Mouse (Mus musculus): ENCODE data around the gene Olfr220. TPM values are rescaled to one million over a fixed set of nuclear protein-coding genes. Genes with fewer than 3 reads are reported as not detected.

Olfr220 gene
- polyA plus RNA-seq (2011; ENCODE audit: insufficient read length, low read depth, missing spikeins) = not detected in 2 replicates

GRCm38 (mm10) chr1:174441782-174442181 lies at the start of gene Olfr220:
Gene Olfr220 (plus strand): TSS chr1:174442082.
- no peak within 1 kb of the TSS for H3K4me3 ChIP-seq (ENCODE audit: insufficient read depth, low read length)
- no peak within 1 kb of the TSS for H3K27ac ChIP-seq (ENCODE audit: insufficient read depth, low read length)
- no peaks in the 10 kb centered on the region for H3K4me1 ChIP-seq (ENCODE audit: control insufficient read depth, insufficient read depth, low read length)
- TF ChIP-seq POLR2A (IDR thresholded peaks at IDR 0.05; ENCODE audit: low read depth, low read length) (no peak), CTCF (IDR thresholded peaks at IDR 0.05; ENCODE audit: borderline replicate concordance, insufficient read depth, low read length) (no peak)

GRCm38 (mm10) chr1:174422959-174423358 lies 18.9 kb upstream of the Olfr220 start:
- Histone ChIP-seq H3K4me1 (ENCODE audit: control insufficient read depth, insufficient read depth, low read length) (no peaks in the 10 kb centered on the region), H3K27ac (ENCODE audit: insufficient read depth, low read length) (no peak overlapping the region), H3K4me3 (ENCODE audit: insufficient read depth, low read length) (no peak overlapping the region)
- no peak for TF ChIP-seq POLR2A (IDR thresholded peaks at IDR 0.05; ENCODE audit: low read depth, low read length)
- no peak for TF ChIP-seq CTCF (IDR thresholded peaks at IDR 0.05; ENCODE audit: borderline replicate concordance, insufficient read depth, low read length)

GRCm38 (mm10) chr1:174423764-174424163 lies 18.1 kb upstream of the Olfr220 start, which contains the start of gene Olfr414:
Gene Olfr414 (plus strand): TSS chr1:174424064.
- H3K27ac ChIP-seq (ENCODE audit: insufficient read depth, low read length) = no peak within 1 kb of the TSS
- H3K4me1 ChIP-seq (ENCODE audit: control insufficient read depth, insufficient read depth, low read length) = no peaks in the 10 kb centered on the region
- H3K4me3 ChIP-seq (ENCODE audit: insufficient read depth, low read length) = no peak within 1 kb of the TSS
- no peak for TF ChIP-seq CTCF (IDR thresholded peaks at IDR 0.05; ENCODE audit: borderline replicate concordance, insufficient read depth, low read length)
- TF ChIP-seq POLR2A (IDR thresholded peaks at IDR 0.05; ENCODE audit: low read depth, low read length) = no peak

GRCm38 (mm10) chr1:174426180-174426986 lies 15.5 kb upstream of the Olfr220 start:
- no peaks in the 10 kb centered on the region for H3K4me1 ChIP-seq (ENCODE audit: control insufficient read depth, insufficient read depth, low read length)
- no peak overlapping the region for H3K4me3 ChIP-seq (ENCODE audit: insufficient read depth, low read length)
- TF ChIP-seq CTCF (IDR thresholded peaks at IDR 0.05; ENCODE audit: borderline replicate concordance, insufficient read depth, low read length) = no peak
- TF ChIP-seq POLR2A (IDR thresholded peaks at IDR 0.05; ENCODE audit: low read depth, low read length) = no peak
- no peak overlapping the region for H3K27ac ChIP-seq (ENCODE audit: insufficient read depth, low read length)

- no peak overlapping the region for H3K27ac ChIP-seq (ENCODE audit: insufficient read depth, low read length)
- no peak overlapping the region for H3K4me3 ChIP-seq (ENCODE audit: insufficient read depth, low read length)
- no peak for TF ChIP-seq CTCF (IDR thresholded peaks at IDR 0.05; ENCODE audit: borderline replicate concordance, insufficient read depth, low read length)
- TF ChIP-seq POLR2A (IDR thresholded peaks at IDR 0.05; ENCODE audit: low read depth, low read length) = no peak
- no peaks in the 10 kb centered on the region for H3K4me1 ChIP-seq (ENCODE audit: control insufficient read depth, insufficient read depth, low read length)
Observed at GRCm38 (mm10) chr1:174427402-174427801, 14.5 kb upstream of the Olfr220 start.

- Histone ChIP-seq H3K27ac (ENCODE audit: insufficient read depth, low read length) (no peak overlapping the region), H3K4me1 (ENCODE audit: control insufficient read depth, insufficient read depth, low read length) (no peaks in the 10 kb centered on the region), H3K4me3 (ENCODE audit: insufficient read depth, low read length) (no peak overlapping the region)
- TF ChIP-seq CTCF (IDR thresholded peaks at IDR 0.05; ENCODE audit: borderline replicate concordance, insufficient read depth, low read length) = no peak
- TF ChIP-seq POLR2A (IDR thresholded peaks at IDR 0.05; ENCODE audit: low read depth, low read length) = no peak
Observed at GRCm38 (mm10) chr1:174428407-174428806, 13.5 kb upstream of the Olfr220 start.

- H3K4me3 ChIP-seq (ENCODE audit: insufficient read depth, low read length) = no peak overlapping the region
- H3K27ac ChIP-seq (ENCODE audit: insufficient read depth, low read length) = no peak overlapping the region
- H3K4me1 ChIP-seq (ENCODE audit: control insufficient read depth, insufficient read depth, low read length) = no peaks in the 10 kb centered on the region
- no peak for TF ChIP-seq POLR2A (IDR thresholded peaks at IDR 0.05; ENCODE audit: low read depth, low read length)
- TF ChIP-seq CTCF (IDR thresholded peaks at IDR 0.05; ENCODE audit: borderline replicate concordance, insufficient read depth, low read length) = no peak
Observed at GRCm38 (mm10) chr1:174434121-174434520, 7.8 kb upstream of the Olfr220 start.

GRCm38 (mm10) chr1:174455100-174455499 lies 13.2 kb downstream of the Olfr220 start:
- no peak for TF ChIP-seq CTCF (IDR thresholded peaks at IDR 0.05; ENCODE audit: borderline replicate concordance, insufficient read depth, low read length)
- no peak for TF ChIP-seq POLR2A (IDR thresholded peaks at IDR 0.05; ENCODE audit: low read depth, low read length)
- no peak overlapping the region for H3K4me3 ChIP-seq (ENCODE audit: insufficient read depth, low read length)
- no peaks in the 10 kb centered on the region for H3K4me1 ChIP-seq (ENCODE audit: control insufficient read depth, insufficient read depth, low read length)
- H3K27ac ChIP-seq (ENCODE audit: insufficient read depth, low read length) = no peak overlapping the region

- H3K4me3 ChIP-seq (ENCODE audit: insufficient read depth, low read length) = no peak overlapping the region
Observed at GRCm38 (mm10) chr1:174465385-174465784, 23.5 kb downstream of the Olfr220 start.

GRCm38 (mm10) chr1:174466240-174466639 lies 24.4 kb downstream of the Olfr220 start:
- TF ChIP-seq CTCF (IDR thresholded peaks at IDR 0.05; ENCODE audit: borderline replicate concordance, insufficient read depth, low read length) = no peak
- no peak for TF ChIP-seq POLR2A (IDR thresholded peaks at IDR 0.05; ENCODE audit: low read depth, low read length)
- Histone ChIP-seq H3K27ac (ENCODE audit: insufficient read depth, low read length) (no peak overlapping the region), H3K4me1 (ENCODE audit: control insufficient read depth, insufficient read depth, low read length) (no peaks in the 10 kb centered on the region), H3K4me3 (ENCODE audit: insufficient read depth, low read length) (no peak overlapping the region)

More at GRCm38 (mm10) chr1:174465385-174465784, 23.5 kb downstream of the Olfr220 start:
- no peak for TF ChIP-seq POLR2A (IDR thresholded peaks at IDR 0.05; ENCODE audit: low read depth, low read length)
- TF ChIP-seq CTCF (IDR thresholded peaks at IDR 0.05; ENCODE audit: borderline replicate concordance, insufficient read depth, low read length) = no peak
- Histone ChIP-seq H3K4me1 (ENCODE audit: control insufficient read depth, insufficient read depth, low read length) (no peaks in the 10 kb centered on the region), H3K27ac (ENCODE audit: insufficient read depth, low read length) (no peak overlapping the region)

All from embryonic fibroblast, embryonic 13.5 days (primary cell).